21 mouse cellular contexts compared by ENCODE assay signal in the genomic region with DNA sequence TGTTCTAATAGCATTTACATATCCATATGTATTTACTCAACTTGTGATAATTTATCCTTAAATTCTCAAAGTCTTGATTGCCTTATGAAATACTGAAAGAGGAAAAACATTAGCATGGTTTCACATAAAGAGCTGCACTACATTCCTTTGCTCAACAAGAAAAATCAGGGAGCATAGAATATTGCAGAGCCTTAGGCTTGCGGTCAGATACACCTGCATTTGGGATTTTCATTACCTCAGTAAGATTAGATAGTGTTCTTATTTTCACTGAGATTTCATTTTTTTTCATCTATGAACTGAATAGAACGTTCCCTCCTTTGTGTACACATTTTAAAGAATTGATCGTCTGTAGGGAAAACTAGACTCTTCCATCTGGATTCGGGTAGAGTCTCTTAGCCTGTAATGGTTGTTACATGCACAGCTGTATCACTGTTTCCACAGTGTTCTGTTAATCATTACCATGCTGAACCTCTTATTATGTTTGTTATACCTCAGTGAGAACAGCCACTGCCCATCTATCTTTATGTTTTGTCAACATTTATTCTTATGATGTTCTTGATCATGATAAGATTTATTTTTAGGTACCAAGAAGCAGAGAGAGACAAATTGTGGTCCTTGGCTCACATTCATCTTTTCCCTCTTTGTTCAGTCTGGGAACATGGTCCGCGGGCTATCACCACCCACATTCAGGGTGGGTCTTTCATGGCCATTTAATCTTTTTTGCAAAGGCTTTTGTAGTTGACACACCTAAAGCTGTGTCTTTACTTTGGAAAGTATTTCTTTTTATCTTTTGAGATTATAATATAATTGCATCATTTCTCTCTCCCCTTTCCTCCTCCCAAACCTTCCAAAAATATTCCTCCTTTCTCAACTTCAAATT.
"Had no signal": no experiment of that assay in that cellular context is flagged by ENCODE, and none has a peak within 500 bp of the region (broad histone marks: within the 10 kb centered on the region; RNA-seq: fewer than 3 reads in every experiment).

No protein-coding gene starts in this region.

- H3K4me2 ChIP-seq: limb, embryonic 12.5 days; limb, embryonic 15.5 days; liver, embryonic 11.5 days; lung, embryonic 14.5 days; midbrain, embryonic 12.5 days; midbrain, embryonic 15.5 days; neural tube, embryonic 12.5 days had no signal

- H3K9me3 ChIP-seq: limb, embryonic 12.5 days; limb, embryonic 15.5 days; midbrain, embryonic 15.5 days; neural tube, embryonic 12.5 days had no signal

- H3K27me3 ChIP-seq: limb, embryonic 12.5 days; limb, embryonic 15.5 days; midbrain, embryonic 12.5 days; midbrain, embryonic 15.5 days; neural tube, embryonic 12.5 days had no signal

- H3K36me3 ChIP-seq: limb, embryonic 12.5 days; limb, embryonic 15.5 days; midbrain, embryonic 12.5 days; midbrain, embryonic 15.5 days; neural tube, embryonic 12.5 days had no signal

- ATAC-seq: inflammation-experienced regulatory T-cells, adult 6 months; liver, postnatal 0 days; lung, postnatal 0 days; midbrain, embryonic 15.5 days had no signal

- H3K4me1 ChIP-seq: limb, embryonic 12.5 days; midbrain, embryonic 12.5 days; midbrain, embryonic 15.5 days; neural tube, embryonic 12.5 days had no signal

- H3K9ac ChIP-seq: limb, embryonic 12.5 days; limb, embryonic 15.5 days; liver, embryonic 14.5 days; liver, postnatal 0 days; lung, embryonic 14.5 days; midbrain, embryonic 12.5 days; midbrain, embryonic 15.5 days; neural tube, embryonic 12.5 days had no signal

- DNase-seq: layer of hippocampus, postnatal 36 days; left cerebral cortex, postnatal 4 days; liver, postnatal 0 days; lung, embryonic 14.5 days; retina, postnatal 1 day; right cerebral cortex, postnatal 25 days; spleen, adult 18-20 months; thymus, adult 18-20 months; thymus, postnatal 4 days had no signal

- H3K4me3 ChIP-seq: left cerebral cortex, adult 2 months; limb, embryonic 12.5 days; limb, embryonic 15.5 days; midbrain, embryonic 12.5 days; midbrain, embryonic 15.5 days; neural tube, embryonic 12.5 days had no signal

- H3K27ac ChIP-seq: kidney, postnatal 0 days; left cerebral cortex, adult 2 months; limb, embryonic 12.5 days; limb, embryonic 15.5 days; liver, embryonic 14.5 days; macrophage; midbrain, embryonic 12.5 days; midbrain, embryonic 15.5 days; neural tube, embryonic 12.5 days had no signal
